Mouse (Mus musculus) liver, postnatal 0 days (tissue): ENCODE measurements around the gene Lrch3.

Experiments
- CTCF ChIP-seq: sonication (generic); IDR thresholded peaks from 2 replicates; pipeline ENCODE4 v1.5.1; 2016; ENCODE audit warnings: antibody characterized with exemption, low read depth
- EP300 ChIP-seq: IDR thresholded peaks from 2 replicates; pipeline ENCODE4 v1.6.1; 2016; ENCODE audit warnings: antibody characterized with exemption, low read depth, mild to moderate bottlenecking

DNA sequence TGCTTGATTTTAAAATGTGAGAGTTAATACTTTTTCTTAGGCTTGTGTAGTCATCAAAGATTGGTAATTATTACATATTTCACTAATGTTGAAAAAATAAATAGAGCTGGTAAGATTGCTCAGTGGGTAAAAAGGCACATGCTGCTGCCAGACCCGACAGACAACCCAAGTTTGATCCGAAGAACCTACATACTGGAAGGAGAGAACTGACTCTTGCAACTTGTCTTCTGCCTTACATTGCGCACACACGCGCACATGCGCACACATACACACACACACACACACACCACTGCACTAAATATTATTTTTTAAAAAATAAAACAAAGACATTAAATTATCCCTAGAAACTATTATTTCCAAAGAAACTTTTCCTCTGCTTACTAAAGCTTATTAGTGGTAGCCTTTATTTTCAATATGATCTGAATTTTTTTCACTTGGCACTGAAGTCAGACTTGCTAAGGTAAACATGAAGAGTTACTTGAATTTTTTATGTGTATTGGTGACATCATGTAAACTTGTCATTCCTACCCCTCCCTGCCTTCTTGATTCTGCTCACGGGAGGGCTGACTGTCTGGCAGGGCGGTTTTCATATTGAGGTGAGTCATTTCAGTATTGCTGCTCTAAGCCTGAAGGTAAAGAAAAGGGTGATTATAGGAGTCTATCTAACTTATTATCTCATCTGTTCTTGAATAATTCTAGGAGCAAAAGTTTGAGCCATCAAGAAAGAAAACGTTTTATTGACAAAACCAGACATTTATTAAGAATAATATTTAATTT is 1.6 kb downstream of the Lrch3 start:
- TF ChIP-seq CTCF (no peak), EP300 (no peak)
